Mouse (Mus musculus): ENCODE measurements around the gene Ren1. TPM values are rescaled to one million over a fixed set of nuclear protein-coding genes. Genes with fewer than 3 reads are reported as not detected.

The Ren1 gene
- polyA plus RNA-seq, 1 experiment from 2014 or later = 1.3 TPM

DNA sequence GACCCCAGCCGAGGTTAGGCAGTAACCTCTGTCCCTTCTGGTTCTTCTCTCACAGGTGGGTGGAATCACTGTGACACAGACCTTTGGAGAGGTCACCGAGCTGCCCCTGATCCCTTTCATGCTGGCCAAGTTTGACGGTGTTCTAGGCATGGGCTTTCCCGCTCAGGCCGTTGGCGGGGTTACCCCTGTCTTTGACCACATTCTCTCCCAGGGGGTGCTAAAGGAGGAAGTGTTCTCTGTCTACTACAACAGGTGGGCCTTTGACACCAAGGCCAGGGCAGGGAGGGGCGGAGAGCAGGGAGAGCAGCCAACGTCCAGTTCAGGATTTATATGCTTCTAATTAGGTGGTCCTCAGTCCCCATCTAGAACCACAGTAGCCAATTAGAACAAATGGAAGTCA lies 6.0 kb downstream of the Ren1 start:
- H3K4me1 ChIP-seq (ENCODE audit: insufficient read depth, low read depth, low read length) = no peaks in the 10 kb centered on the region
- 0 out of 2 replicates have a peak, but pooled peaks cover 3% of the 10 kb centered on the region for H3K27me3 ChIP-seq (replicated peaks; ENCODE audit: insufficient read depth, low read length)
- DNase-seq (ENCODE audit: low spot score) (no peak), ATAC-seq (no peak)
- no peak overlapping the region for H3K27ac ChIP-seq (ENCODE audit: low read length)
- no peak overlapping the region for H3K4me3 ChIP-seq (ENCODE audit: low read depth, low read length)
- H3K9me3 ChIP-seq (ENCODE audit: low read length) = no peaks in the 10 kb centered on the region
- no peak for TF ChIP-seq CTCF (IDR thresholded peaks at IDR 0.05)
- no peak for TF ChIP-seq EP300 (IDR thresholded peaks at IDR 0.05)
- WGBS = 63% methylated on average over 8 of the region's 8 CpGs
- H3K9ac ChIP-seq (replicated peaks; ENCODE audit: low read depth) = no peak overlapping the region
- no peaks in the 10 kb centered on the region for H3K36me3 ChIP-seq (ENCODE audit: insufficient read depth, low read length)
- H3K4me2 ChIP-seq (replicated peaks; ENCODE audit: low read depth, low read length) = no peak overlapping the region

DNA sequence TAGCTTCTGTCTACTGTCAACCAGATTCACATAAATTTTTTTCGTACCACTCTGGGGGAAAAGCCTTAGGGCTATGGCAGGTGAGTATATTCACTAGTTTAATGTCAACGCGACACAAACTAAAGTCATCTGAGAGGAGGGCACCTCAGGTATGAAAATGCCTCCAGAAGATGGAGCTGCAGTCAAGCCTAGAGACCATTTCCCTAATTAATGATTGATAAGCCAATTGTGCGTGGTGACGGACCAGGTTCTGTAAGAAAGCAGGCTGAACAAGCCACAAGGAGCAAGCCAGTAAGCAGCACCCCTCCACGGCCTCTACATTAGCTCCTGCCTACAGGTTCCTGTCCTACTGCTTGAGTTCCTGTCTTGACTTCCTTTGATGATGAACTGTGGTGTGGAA lies 10.7 kb downstream of the Ren1 start:
- TF ChIP-seq EP300 (IDR thresholded peaks at IDR 0.05) = no peak
- TF ChIP-seq CTCF (IDR thresholded peaks at IDR 0.05) = no peak
- DNase-seq (ENCODE audit: low spot score) = no peak
- H3K9ac ChIP-seq (replicated peaks; ENCODE audit: low read depth) = no peak overlapping the region
- H3K4me3 ChIP-seq (ENCODE audit: low read depth, low read length) = no peak overlapping the region
- H3K27ac ChIP-seq (ENCODE audit: low read length) = no peak overlapping the region
- H3K4me2 ChIP-seq (replicated peaks; ENCODE audit: low read depth, low read length) = no peak overlapping the region
- peaks cover 3% of the 10 kb centered on the region; the same call in 1 of the 2 replicates for H3K27me3 ChIP-seq (replicated peaks; ENCODE audit: insufficient read depth, low read length)
- H3K9me3 ChIP-seq (ENCODE audit: low read length) = no peaks in the 10 kb centered on the region
- no peaks in the 10 kb centered on the region for H3K36me3 ChIP-seq (ENCODE audit: insufficient read depth, low read length)
- H3K4me1 ChIP-seq (ENCODE audit: insufficient read depth, low read depth, low read length) = peaks cover 12% of the 10 kb centered on the region
- 92% methylated on average over 6 of the region's 6 CpGs for WGBS
- ATAC-seq = no peak

DNA sequence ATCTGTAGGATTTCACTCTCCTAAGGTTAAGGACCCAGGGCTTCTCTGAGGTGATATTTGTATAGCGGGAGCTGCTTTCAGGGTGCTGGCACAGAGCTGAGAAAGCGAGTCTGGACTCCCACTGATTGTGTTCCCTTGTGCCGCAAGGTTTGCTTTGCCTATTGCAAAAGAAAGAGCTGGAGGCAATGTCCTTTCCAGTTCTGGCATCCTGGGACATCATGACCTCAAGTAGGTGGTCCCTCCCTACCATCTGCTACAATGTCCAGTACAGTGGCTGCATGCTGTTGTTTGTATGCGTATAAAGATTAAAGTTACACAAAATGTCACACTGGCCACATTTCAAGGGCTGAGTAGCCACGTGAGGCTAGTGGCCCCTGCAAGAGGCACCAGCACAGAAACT lies 11.8 kb downstream of the Ren1 start:
- DNase-seq (ENCODE audit: low spot score) = no peak
- H3K9ac ChIP-seq (replicated peaks; ENCODE audit: low read depth) = no peak overlapping the region
- H3K36me3 ChIP-seq (ENCODE audit: insufficient read depth, low read length) = no peaks in the 10 kb centered on the region
- ATAC-seq = no peak
- TF ChIP-seq CTCF (IDR thresholded peaks at IDR 0.05) = no peak
- TF ChIP-seq EP300 (IDR thresholded peaks at IDR 0.05) = no peak
- no peak overlapping the region for H3K4me2 ChIP-seq (replicated peaks; ENCODE audit: low read depth, low read length)
- H3K9me3 ChIP-seq (ENCODE audit: low read length) = no peaks in the 10 kb centered on the region
- peaks cover 12% of the 10 kb centered on the region for H3K4me1 ChIP-seq (ENCODE audit: insufficient read depth, low read depth, low read length)
- no peak overlapping the region for H3K27ac ChIP-seq (ENCODE audit: low read length)
- H3K27me3 ChIP-seq (replicated peaks; ENCODE audit: insufficient read depth, low read length) = no peaks in the 10 kb centered on the region; the same call in 1 of the 2 replicates
- no peak overlapping the region for H3K4me3 ChIP-seq (ENCODE audit: low read depth, low read length)
- WGBS = 85% methylated on average over 5 of the region's 5 CpGs

DNA sequence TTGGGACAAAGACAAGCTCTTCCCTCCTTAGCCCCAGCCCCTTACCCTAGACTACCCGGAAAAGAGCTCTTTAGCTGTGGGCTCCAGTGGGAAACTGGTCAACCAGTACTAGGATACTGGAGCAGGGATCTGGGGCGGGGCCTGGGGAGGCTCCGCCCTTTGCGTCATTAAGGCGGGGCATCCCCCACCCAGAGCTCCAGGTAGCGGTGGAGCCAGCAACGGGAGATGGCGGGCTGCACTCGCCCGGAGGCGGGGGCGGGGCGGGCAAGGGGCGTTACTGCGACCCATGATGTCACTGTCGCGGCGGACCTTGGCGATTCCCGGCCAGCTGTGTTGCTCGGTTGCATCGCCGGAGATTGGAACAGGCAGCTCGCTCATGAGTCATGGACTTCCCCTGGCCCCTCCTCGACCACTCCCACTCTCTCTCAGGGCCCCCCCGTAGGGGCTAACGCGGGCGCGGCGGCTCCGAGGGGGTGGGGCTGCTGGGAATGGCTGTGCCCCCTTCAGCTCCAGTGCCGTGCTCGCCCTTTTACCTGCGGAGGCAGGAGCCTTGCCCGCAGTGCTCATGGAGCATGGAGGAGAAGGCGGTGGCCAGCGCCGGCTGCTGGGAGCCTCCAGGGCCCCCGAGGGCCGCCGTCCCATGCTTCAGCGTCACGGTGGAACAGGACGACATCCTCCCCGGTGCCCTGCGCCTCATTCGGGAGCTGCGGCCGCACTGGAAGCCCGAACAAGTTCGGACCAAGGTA lies 13.1 kb downstream of the Ren1 start, which contains the start of gene Etnk2:
Gene Etnk2, plus strand, starts transcription at position 297 of the 746 bp plus-strand sequence.
- Histone ChIP-seq H3K36me3 (ENCODE audit: insufficient read depth, low read length) (no peaks in the 10 kb centered on the region), H3K4me3 (ENCODE audit: low read depth, low read length) (peak within 1 kb of the TSS; percentile 51), H3K4me2 (replicated peaks; ENCODE audit: low read depth, low read length) (peak within 1 kb of the TSS; percentile 97), H3K9ac (replicated peaks; ENCODE audit: low read depth) (peak within 1 kb of the TSS; percentile 23; the same call in 1 of the 2 replicates), H3K27ac (ENCODE audit: low read length) (no peak within 1 kb of the TSS), H3K4me1 (ENCODE audit: insufficient read depth, low read depth, low read length) (peaks cover 16% of the 10 kb centered on the region), H3K27me3 (replicated peaks; ENCODE audit: insufficient read depth, low read length) (no peaks in the 10 kb centered on the region; the same call in 1 of the 2 replicates), H3K9me3 (ENCODE audit: low read length) (no peaks in the 10 kb centered on the region)
- TF ChIP-seq EP300 (IDR thresholded peaks at IDR 0.05) = no peak
- no peak for TF ChIP-seq CTCF (IDR thresholded peaks at IDR 0.05)
- ATAC-seq = peak; percentile 83
- WGBS = 4% methylated on average over 45 of the region's 52 CpGs
- DNase-seq (ENCODE audit: low spot score) = peak; percentile 85

DNA sequence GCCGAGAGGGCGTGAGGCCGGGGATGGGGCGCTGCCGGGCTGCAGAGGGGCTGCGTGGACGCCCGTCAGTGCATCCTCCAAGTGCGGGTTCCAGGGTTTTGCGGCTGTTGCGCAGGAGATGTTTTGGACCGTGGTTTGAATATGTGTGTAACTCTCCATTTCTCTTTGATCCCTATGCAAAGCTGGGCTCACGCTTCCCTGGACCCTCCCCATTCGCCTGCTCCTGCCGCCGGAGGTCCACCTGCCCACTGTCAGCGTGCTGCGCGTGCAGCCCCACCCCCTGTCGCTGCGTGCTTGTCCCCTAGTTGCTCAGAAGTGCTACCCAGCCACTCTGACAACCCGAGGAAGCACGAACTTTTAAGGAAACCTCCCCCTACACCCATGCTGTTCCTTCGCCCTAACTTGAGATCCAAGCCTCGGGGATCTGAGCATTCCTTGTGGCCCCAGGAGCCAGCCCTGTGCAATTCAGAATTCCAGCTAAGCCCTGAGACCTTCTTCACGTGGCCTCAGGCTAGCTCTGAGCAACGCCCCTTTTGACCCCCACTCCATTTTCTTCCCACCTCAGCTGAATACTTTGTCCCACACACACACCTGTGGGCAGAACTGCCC lies 13.8 kb downstream of the Ren1 start:
- peak overlapping the region; percentile 97 for H3K4me2 ChIP-seq (replicated peaks; ENCODE audit: low read depth, low read length)
- 4% methylated on average over 20 of the region's 27 CpGs for WGBS
- no peak for TF ChIP-seq EP300 (IDR thresholded peaks at IDR 0.05)
- TF ChIP-seq CTCF (IDR thresholded peaks at IDR 0.05) = no peak
- 0 out of 2 replicates have a peak overlapping the region, but pooled peaks have one; percentile 23 for H3K9ac ChIP-seq (replicated peaks; ENCODE audit: low read depth)
- no peaks in the 10 kb centered on the region for H3K36me3 ChIP-seq (ENCODE audit: insufficient read depth, low read length)
- no peaks in the 10 kb centered on the region for H3K9me3 ChIP-seq (ENCODE audit: low read length)
- no peaks in the 10 kb centered on the region; the same call in 1 of the 2 replicates for H3K27me3 ChIP-seq (replicated peaks; ENCODE audit: insufficient read depth, low read length)
- ATAC-seq (no peak), DNase-seq (ENCODE audit: low spot score) (no peak)
- peaks cover 16% of the 10 kb centered on the region for H3K4me1 ChIP-seq (ENCODE audit: insufficient read depth, low read depth, low read length)
- no peak overlapping the region for H3K27ac ChIP-seq (ENCODE audit: low read length)
- H3K4me3 ChIP-seq (ENCODE audit: low read depth, low read length) = peak overlapping the region; percentile 51

DNA sequence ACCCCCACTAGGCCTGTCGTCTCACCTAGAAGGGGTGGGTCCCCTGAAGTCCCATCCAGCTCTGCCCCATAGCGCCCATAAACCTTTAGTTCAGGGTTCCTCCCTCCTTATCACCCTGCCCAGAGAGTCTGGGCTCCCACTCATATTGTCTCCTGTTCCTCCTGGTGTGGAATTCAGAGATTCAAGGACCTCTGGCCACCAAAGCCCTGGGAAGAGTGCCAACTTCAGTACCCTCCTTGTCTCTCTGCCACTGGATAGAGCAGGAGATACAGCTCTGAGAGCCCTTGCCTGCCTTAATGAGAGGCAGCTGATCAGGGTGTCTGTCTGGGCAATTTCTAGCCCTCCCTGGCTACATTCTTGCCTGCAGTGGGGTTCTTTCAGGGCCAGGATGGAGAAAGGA lies 14.6 kb downstream of the Ren1 start:
- no peaks in the 10 kb centered on the region for H3K9me3 ChIP-seq (ENCODE audit: low read length)
- no peak overlapping the region for H3K4me2 ChIP-seq (replicated peaks; ENCODE audit: low read depth, low read length)
- no peak overlapping the region for H3K9ac ChIP-seq (replicated peaks; ENCODE audit: low read depth)
- H3K27me3 ChIP-seq (replicated peaks; ENCODE audit: insufficient read depth, low read length) = no peaks in the 10 kb centered on the region; the same call in 1 of the 2 replicates
- H3K27ac ChIP-seq (ENCODE audit: low read length) = no peak overlapping the region
- H3K4me1 ChIP-seq (ENCODE audit: insufficient read depth, low read depth, low read length) = peaks cover 16% of the 10 kb centered on the region
- TF ChIP-seq EP300 (IDR thresholded peaks at IDR 0.05) = no peak
- TF ChIP-seq CTCF (IDR thresholded peaks at IDR 0.05) = no peak
- ATAC-seq (no peak), DNase-seq (ENCODE audit: low spot score) (no peak)
- H3K4me3 ChIP-seq (ENCODE audit: low read depth, low read length) = no peak overlapping the region
- H3K36me3 ChIP-seq (ENCODE audit: insufficient read depth, low read length) = no peaks in the 10 kb centered on the region
- 54% methylated on average over 2 of the region's 2 CpGs for WGBS
